Mouse (Mus musculus): ENCODE results near the gene Ccr8.

Ccr8 gene

DNA sequence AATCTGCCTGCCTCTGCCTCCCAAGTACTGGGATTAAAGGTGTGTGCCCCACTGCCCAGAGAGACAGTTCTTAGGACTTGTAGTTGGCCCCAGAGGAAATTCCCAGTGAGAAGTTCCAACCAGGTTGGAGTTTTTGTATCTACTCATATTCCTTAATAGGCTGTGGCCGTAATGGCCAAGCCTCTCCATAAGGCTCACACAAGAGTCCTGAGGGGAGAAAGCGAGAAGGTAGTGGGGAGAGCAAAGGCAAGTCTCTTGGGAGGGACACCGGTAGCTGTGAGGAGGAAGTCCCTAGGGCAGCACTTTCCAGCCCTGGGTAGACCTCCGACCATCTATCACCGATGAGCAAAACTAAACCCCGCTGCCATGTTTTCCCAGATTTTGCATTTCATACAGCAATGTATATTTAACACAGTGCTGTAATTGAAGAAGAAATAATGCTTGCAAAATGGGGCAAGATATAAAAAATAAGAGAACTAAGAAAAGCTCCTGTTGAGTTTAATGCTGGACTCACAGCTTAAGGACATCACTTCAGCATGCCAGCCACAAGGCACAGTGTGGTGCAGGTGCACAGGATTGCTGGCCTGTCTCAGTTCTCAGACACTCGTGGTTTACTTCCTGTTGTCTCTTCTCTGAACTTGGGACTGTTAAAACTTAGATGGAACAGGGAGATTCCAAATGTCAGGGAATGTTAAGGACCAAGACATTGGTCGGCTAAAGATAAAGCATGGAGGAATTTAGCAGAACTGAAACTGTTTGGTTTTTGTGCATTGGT lies 41.3 kb downstream of the Ccr8 start:
- DNase-seq (ENCODE audit: low spot score) = no peak

DNA sequence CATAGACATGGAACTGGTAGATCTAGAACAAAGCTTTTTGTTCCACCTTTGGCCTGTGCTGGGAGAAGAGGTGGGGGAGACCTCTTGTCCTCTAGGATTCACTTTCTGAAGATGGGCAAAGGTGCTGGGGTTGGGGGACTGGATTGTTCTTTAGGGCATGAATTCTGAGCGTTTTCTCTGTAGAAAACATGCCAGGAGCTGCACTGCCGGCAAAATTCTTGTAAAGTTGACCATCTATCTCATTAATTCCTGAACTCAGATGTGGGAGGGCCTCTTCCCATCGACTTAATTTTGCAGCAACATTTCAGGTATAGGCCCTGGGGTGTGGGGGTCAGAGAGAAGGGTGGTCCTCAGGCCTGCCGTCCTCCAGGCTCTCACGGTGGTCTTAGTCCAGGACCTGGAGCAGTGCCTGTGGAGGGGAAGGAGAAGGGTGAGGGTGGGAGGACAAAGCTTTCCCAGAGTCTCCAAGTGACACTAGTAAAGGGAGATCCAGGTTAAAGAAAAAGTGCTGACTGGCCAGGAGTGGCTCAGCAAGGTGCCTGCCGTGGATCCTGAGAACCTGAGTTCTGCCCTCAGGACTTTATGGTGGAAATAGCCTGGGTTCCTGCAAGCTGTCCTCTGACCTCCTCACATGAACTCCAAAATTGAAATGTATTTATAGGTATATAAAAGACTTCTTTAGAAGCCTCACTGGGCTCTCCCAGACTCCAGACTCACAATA lies 42.0 kb downstream of the Ccr8 start:
- no peak for DNase-seq (ENCODE audit: low spot score)

DNA sequence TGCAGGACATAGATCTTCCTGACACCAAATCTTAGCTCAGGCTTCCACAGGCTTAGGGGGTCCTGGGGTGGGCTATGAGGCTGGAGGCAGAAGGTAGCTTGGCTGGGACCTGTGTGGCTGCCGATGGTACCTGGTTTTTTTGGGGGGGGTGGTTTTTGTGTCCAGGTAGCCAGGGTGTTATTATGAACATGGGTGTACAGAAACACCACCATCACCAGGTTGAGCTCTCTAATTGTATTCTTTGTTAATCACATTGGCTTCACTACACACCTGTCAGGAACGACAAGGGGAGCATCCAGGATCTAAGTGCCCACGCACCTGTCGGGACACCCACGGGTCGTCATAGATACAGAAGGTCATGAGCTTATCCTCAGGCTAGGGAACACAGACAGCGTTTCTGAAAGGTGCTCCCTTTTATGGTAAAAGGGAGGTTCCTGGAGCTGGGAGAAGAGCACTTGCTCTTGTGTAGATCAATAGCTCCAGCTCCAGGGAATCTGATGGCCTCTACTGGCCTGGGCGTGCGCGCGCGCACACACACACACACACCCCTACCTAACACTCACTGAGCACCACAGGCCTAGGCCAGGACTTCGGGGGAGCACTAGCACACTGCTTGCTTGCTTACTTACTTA lies 42.7 kb downstream of the Ccr8 start:
- DNase-seq (ENCODE audit: low spot score) = no peak

DNA sequence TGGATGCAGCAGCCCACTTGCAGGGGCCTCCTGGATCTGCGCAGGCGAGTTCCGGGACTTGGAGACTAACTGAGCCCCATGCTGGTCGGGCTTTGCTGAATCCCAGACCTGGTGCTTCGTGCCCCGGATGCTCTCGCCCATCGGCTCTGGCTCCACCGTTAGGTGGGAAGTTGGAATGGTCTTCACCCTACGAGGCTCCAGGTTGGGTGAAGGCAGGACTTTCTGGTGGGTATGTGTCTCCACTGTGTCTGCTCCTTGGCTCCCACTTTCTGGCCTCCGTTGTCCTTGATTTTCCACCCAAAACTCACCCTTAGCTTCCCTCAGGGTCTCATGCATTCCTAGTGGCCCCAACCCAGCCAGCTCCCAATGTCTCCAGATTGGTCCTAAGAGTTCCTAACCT lies 43.5 kb downstream of the Ccr8 start:
- no peak for DNase-seq (ENCODE audit: low spot score)

DNA sequence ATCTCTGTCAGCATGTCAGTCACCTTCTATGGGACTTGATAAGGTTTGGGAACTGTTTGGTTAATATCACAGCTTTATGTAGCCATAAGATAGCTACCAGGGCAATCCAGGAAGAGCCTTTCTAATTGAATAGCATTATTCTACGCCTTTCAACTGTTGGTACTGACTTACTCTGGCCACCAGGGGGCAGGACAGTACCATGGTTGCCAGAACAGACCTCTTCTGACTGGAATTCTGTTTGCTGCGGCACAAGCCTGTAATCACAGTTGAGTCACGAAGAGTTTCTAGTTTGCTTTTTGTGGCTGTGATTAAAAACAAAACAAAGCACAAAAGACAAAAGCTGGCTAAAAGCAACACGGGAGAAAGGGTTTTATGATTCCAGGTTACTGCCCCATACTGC lies 48.7 kb downstream of the Ccr8 start:
- peak; percentile 92 for DNase-seq (ENCODE audit: low spot score)

DNA sequence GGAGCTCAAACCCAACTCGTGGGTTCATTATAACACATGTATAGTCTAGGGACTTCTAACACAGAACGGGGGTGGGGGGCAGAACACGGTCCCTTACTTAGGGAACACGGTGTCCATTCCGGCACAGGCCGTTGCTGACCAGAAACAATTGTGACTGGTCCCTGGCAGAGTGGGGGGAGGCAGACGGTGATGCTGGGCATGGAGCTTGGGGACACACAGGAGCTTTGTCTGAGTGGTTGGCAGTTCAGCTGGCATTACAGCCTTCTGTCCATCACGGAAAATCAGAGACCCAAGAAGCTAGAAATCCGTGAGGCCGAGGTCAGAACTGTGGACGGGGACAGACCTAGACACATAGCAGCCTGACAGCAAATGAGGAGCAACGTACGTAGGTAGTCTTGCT lies 52.6 kb downstream of the Ccr8 start:
- DNase-seq (ENCODE audit: low spot score) = no peak

Data from testis, postnatal 10 days (tissue).